Mouse (Mus musculus) MEL (cell line): Measurements from ENCODE around the gene Ryr1. TPM values are rescaled to one million over a fixed set of nuclear protein-coding genes. Genes with fewer than 3 reads are reported as not detected.
A peak's percentile ranks its signal among the peaks of the same experiment; 100 is the strongest.
"Not testable (repeated sequence)": the region's sequence is repeated elsewhere in the genome, so short reads cannot be mapped to it uniquely, and the experiment has no call there.

ENCODE experiments used
- DNase-seq: peaks from one replicate; pipeline ENCODE4 v3.0.0; 2011; ENCODE audit warnings: low read depth, low spot score
- H3K27ac ChIP-seq: 2 replicates; pipeline ENCODE4 v1.5.1; 2012; ENCODE audit warnings: low read depth, mild to moderate bottlenecking, control low read depth, low read length, moderate library complexity; ENCODE audit not compliant: control insufficient read depth
- H3K27me3 ChIP-seq, 2 experiments: fragments of 150-350 bp in 1 of 2; sonication (generic) in 1 of 2; 2 replicates each; pipeline ENCODE4 v1.6.1; 2012; ENCODE audit warnings: low read length in 2 of 2, mild to moderate bottlenecking in 2 of 2, improper control_type of control experiment in 1 of 2, moderate library complexity in 1 of 2; ENCODE audit not compliant: insufficient read depth in 2 of 2, control insufficient read depth in 1 of 2
- H3K36me3 ChIP-seq, 2 experiments: 2 replicates each; pipeline ENCODE4 v1.6.1; 2012 to 2014; ENCODE audit warnings: low read length in 2 of 2, improper control_type of control experiment in 1 of 2, inconsistent platforms in 1 of 2, mild to moderate bottlenecking in 1 of 2; ENCODE audit not compliant: insufficient read depth in 2 of 2, control insufficient read depth in 1 of 2
- H3K4me1 ChIP-seq, 2 experiments: fragments of 150-350 bp in 1 of 2; sonication (generic) in 1 of 2; 2 replicates each; pipeline ENCODE4 v1.6.1; 2012; ENCODE audit warnings: low read length in 2 of 2, improper control_type of control experiment in 1 of 2, mild to moderate bottlenecking in 1 of 2; ENCODE audit not compliant: insufficient read depth in 2 of 2, control insufficient read depth in 1 of 2
- H3K4me3 ChIP-seq, 2 experiments: fragments of 150-350 bp in 1 of 2; sonication (generic) in 1 of 2; 2 replicates each; pipeline ENCODE4 v1.5.1; 2012; ENCODE audit warnings: low read depth in 2 of 2, low read length in 2 of 2, mild to moderate bottlenecking in 2 of 2, moderate library complexity in 2 of 2, control low read depth in 1 of 2, improper control_type of control experiment in 1 of 2; ENCODE audit not compliant: control insufficient read depth in 1 of 2, insufficient read depth in 1 of 2
- H3K79me2 ChIP-seq: 2 replicates; pipeline ENCODE4 v1.6.1; 2012; ENCODE audit warnings: mild to moderate bottlenecking, low read length, moderate library complexity; ENCODE audit not compliant: control insufficient read depth, poor library complexity, insufficient read depth
- H3K9ac ChIP-seq: 2 replicates; pipeline ENCODE4 v1.6.1; 2012; ENCODE audit warnings: low read depth, mild to moderate bottlenecking, control low read depth, low read length, moderate library complexity; ENCODE audit not compliant: control insufficient read depth, poor library complexity, severe bottlenecking
- H3K9me3 ChIP-seq: fragments of 150-350 bp; sonication (generic); replicated peaks from 2 replicates; pipeline ENCODE4 v1.6.1; 2012; ENCODE audit warnings: mild to moderate bottlenecking, low read length, improper control_type of control experiment, moderate library complexity; ENCODE audit not compliant: insufficient read depth
- BHLHE40 ChIP-seq: IDR thresholded peaks from 2 replicates; pipeline ENCODE4 v1.6.1; 2012; ENCODE audit warnings: low read depth, mild to moderate bottlenecking, inconsistent platforms, low read length, improper control_type of control experiment, borderline replicate concordance
- ELF1 ChIP-seq: IDR thresholded peaks from 2 replicates; pipeline ENCODE4 v1.6.1; 2014; ENCODE audit warnings: low read depth, mild to moderate bottlenecking, inconsistent platforms, low read length, improper control_type of control experiment, moderate library complexity
- GATA1 ChIP-seq: IDR thresholded peaks from 2 replicates; pipeline ENCODE4 v1.6.1; 2011; ENCODE audit warnings: low read depth, low read length, improper control_type of control experiment
- MEF2A ChIP-seq: IDR thresholded peaks from 2 replicates; pipeline ENCODE4 v1.6.1; 2014; ENCODE audit warnings: low read depth, mild to moderate bottlenecking, inconsistent platforms, low read length, improper control_type of control experiment; ENCODE audit not compliant: poor library complexity, insufficient replicate concordance, severe bottlenecking; ENCODE audit errors: extremely low read depth
- MYB ChIP-seq: IDR thresholded peaks from 2 replicates; pipeline ENCODE4 v1.6.1; 2011; ENCODE audit warnings: mild to moderate bottlenecking, low read depth, low read length, improper control_type of control experiment
- POLR2AphosphoS2 ChIP-seq: IDR thresholded peaks from 2 replicates; pipeline ENCODE4 v1.6.1; 2011; ENCODE audit warnings: low read length, improper control_type of control experiment
- POLR2AphosphoS5 ChIP-seq: IDR thresholded peaks from 2 replicates; pipeline ENCODE4 v1.6.1; 2012; ENCODE audit warnings: low read depth, borderline replicate concordance, mild to moderate bottlenecking, inconsistent platforms, low read length, moderate library complexity, mixed read lengths
- RCOR1 ChIP-seq: IDR thresholded peaks from 2 replicates; pipeline ENCODE4 v1.6.1; 2012; ENCODE audit warnings: low read depth, mild to moderate bottlenecking, inconsistent platforms, low read length, improper control_type of control experiment
- TAL1 ChIP-seq: IDR thresholded peaks from 2 replicates; pipeline ENCODE4 v1.6.1; 2012; ENCODE audit warnings: mild to moderate bottlenecking, inconsistent platforms, low read length, moderate library complexity, mixed read lengths
- ZKSCAN1 ChIP-seq: IDR thresholded peaks from 2 replicates; pipeline ENCODE4 v1.6.1; 2012; ENCODE audit warnings: low read depth, mild to moderate bottlenecking, inconsistent platforms, low read length, improper control_type of control experiment, moderate library complexity
- ZNF384 ChIP-seq: IDR thresholded peaks from 2 replicates; pipeline ENCODE4 v1.6.1; 2012; ENCODE audit warnings: low read depth, mild to moderate bottlenecking, inconsistent platforms, low read length, improper control_type of control experiment
- polyA plus RNA-seq, 2 experiments: library from polyadenylated mRNA; stranded (reverse) in 1 of 2; unstranded in 1 of 2; fragments of >175 nt in 1 of 2; fragments of >200 nt in 1 of 2; gene quantifications; 2 replicates each; pipeline versions ENCODE4 v1.2.1 to v1.2.4; 2012; ENCODE audit warnings: low replicate concordance in 2 of 2, low read depth in 1 of 2; ENCODE audit not compliant: insufficient read length in 2 of 2, insufficient read depth in 1 of 2, missing spikeins in 1 of 2
- total RNA-seq: library from RNA; depleted of rRNA; stranded (reverse); fragments of 300-350 nt; gene quantifications from 2 replicates; pipeline ENCODE4 v1.2.3, GENCODE M21; 2012

Ryr1 gene
- total and polyA plus RNA-seq, 3 experiments, result 0.27 to 0.54 TPM; not detected in 1

- TF ChIP-seq POLR2AphosphoS2, result 0 out of 2 replicates have a peak, but pooled peaks have one; percentile 26
- TF ChIP-seq RCOR1, result no peak
- no peak for TF ChIP-seq MEF2A
- no peaks in the 10 kb centered on the region for H3K27me3 ChIP-seq
- DNase-seq, result no peak
- no peaks in the 10 kb centered on the region for H3K79me2 ChIP-seq
- H3K9me3 ChIP-seq, result no peaks in the 10 kb centered on the region
- no peak overlapping the region for H3K9ac ChIP-seq
- H3K4me3 ChIP-seq, result no peak overlapping the region
- H3K27ac ChIP-seq, result no peak overlapping the region
- H3K4me1 ChIP-seq, result no peaks in the 10 kb centered on the region
- peaks cover 0 to 3% of the 10 kb centered on the region in 2 experiments; a peak in 2 of 4 replicates for H3K36me3 ChIP-seq
These were observed 155.1 kb downstream of the Ryr1 start for GRCm38 (mm10) chr7:28969672-28970394.

GRCm38 (mm10) chr7:28969271-28969670 is 155.7 kb downstream of the Ryr1 start:
- no peaks in the 10 kb centered on the region for H3K79me2 ChIP-seq
- H3K4me1 ChIP-seq, result no peaks in the 10 kb centered on the region
- no peak overlapping the region for H3K9ac ChIP-seq
- DNase-seq, result no peak
- H3K27me3 ChIP-seq, result no peaks in the 10 kb centered on the region
- H3K9me3 ChIP-seq, result no peaks in the 10 kb centered on the region
- no peak overlapping the region for H3K4me3 ChIP-seq
- TF ChIP-seq POLR2AphosphoS5, result no peak
- no peak for TF ChIP-seq ZNF384
- no peak for TF ChIP-seq GATA1
- TF ChIP-seq ZKSCAN1, result no peak
- TF ChIP-seq BHLHE40, result no peak
- no peak for TF ChIP-seq TAL1
- TF ChIP-seq RCOR1, result no peak
- TF ChIP-seq MYB, result no peak
- no peak for TF ChIP-seq ELF1
- peaks cover 0 to 3% of the 10 kb centered on the region in 2 experiments; a peak in 2 of 4 replicates for H3K36me3 ChIP-seq
- no peak overlapping the region for H3K27ac ChIP-seq

- not testable (repeated sequence) for H3K79me2 ChIP-seq, DNase-seq, H3K36me3 ChIP-seq, H3K9ac ChIP-seq, H3K4me1 ChIP-seq, H3K4me3 ChIP-seq, H3K27ac ChIP-seq, H3K9me3 ChIP-seq, H3K27me3 ChIP-seq
These were observed 156.9 kb downstream of the Ryr1 start for GRCm38 (mm10) chr7:28968120-28968519.
